Mouse (Mus musculus): Measurements from ENCODE around the gene Gm9780. TPM values are rescaled to one million over a fixed set of nuclear protein-coding genes. Genes with fewer than 3 reads are reported as not detected.
"Not testable (repeated sequence)": the region's sequence is repeated elsewhere in the genome, so short reads cannot be mapped to it uniquely, and the experiment has no call there.

Gene Gm9780
- 0.89 TPM in 1 of 2 replicates, not detected in the other for polyA plus RNA-seq (2014; fragmentation: Nextera tagmentation; extraction: Ambion mirVana)

- not testable (repeated sequence) for ATAC-seq (ENCODE audit: insufficient read depth, low FRiP score, low TSS enrichment); H3K27me3 ChIP-seq (ENCODE audit: control insufficient read depth, insufficient read depth, low read length); H3K9me3 ChIP-seq (ENCODE audit: control insufficient read depth, low read length); H3K4me1 ChIP-seq (ENCODE audit: control insufficient read depth, insufficient read depth, low read length); DNase-seq (ENCODE audit: low spot score); H3K9ac ChIP-seq (ENCODE audit: low read length); H3K36me3 ChIP-seq (ENCODE audit: control insufficient read depth, insufficient read depth, low read length); H3K27ac ChIP-seq (ENCODE audit: low read depth, low read length); H3K4me2 ChIP-seq (ENCODE audit: low read depth); H3K4me3 ChIP-seq (ENCODE audit: low read depth, low read length)
- WGBS, result no CpG with 5 or more reads among the region's 26 CpGs
These were observed at the start of gene Gm9780 for GRCm38 (mm10) chr14:26042611-26043010. TSS of gene Gm9780 (minus strand) at chr14:26042711.

DNA sequence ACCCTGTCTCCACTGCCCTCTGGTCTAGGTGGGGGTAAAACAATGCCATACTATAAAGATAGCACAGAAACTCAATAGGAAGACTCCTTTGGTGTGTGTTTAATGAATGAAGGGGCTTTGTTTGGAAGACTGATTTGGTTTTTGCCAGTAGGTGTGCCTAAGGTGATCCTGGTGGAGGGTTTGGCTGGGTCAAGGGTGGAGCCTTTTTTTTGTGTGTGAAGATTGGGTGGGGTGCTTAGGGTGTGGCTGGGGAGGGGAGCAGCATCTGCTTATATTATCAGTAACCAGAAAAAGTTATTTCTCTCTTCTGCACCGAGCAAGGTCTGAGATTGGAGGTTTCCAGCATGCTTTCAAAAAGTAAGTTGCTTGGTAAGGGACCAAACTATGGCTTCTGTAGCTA lies 39.5 kb upstream of the Gm9780 start, which contains the start of gene Cphx3:
Cphx3 (plus strand) TSS at position 301 of the 400 bp plus-strand sequence.
- H3K27ac ChIP-seq (ENCODE audit: low read depth, low read length); DNase-seq (ENCODE audit: low spot score); H3K9ac ChIP-seq (ENCODE audit: low read length); H3K27me3 ChIP-seq (ENCODE audit: control insufficient read depth, insufficient read depth, low read length); H3K4me3 ChIP-seq (ENCODE audit: low read depth, low read length); H3K4me1 ChIP-seq (ENCODE audit: control insufficient read depth, insufficient read depth, low read length); H3K36me3 ChIP-seq (ENCODE audit: control insufficient read depth, insufficient read depth, low read length); ATAC-seq (ENCODE audit: insufficient read depth, low FRiP score, low TSS enrichment); H3K4me2 ChIP-seq (ENCODE audit: low read depth); H3K9me3 ChIP-seq (ENCODE audit: control insufficient read depth, low read length): not testable (repeated sequence)
- no CpG with 5 or more reads among the region's 1 CpGs for WGBS

GRCm38 (mm10) chr14:26081216-26081615 lies 38.7 kb upstream of the Gm9780 start, which contains the start of gene Cphx2:
TSS of gene Cphx2 (plus strand) at chr14:26081516.
- ATAC-seq (ENCODE audit: insufficient read depth, low FRiP score, low TSS enrichment); H3K27me3 ChIP-seq (ENCODE audit: control insufficient read depth, insufficient read depth, low read length); H3K9me3 ChIP-seq (ENCODE audit: control insufficient read depth, low read length); H3K36me3 ChIP-seq (ENCODE audit: control insufficient read depth, insufficient read depth, low read length); H3K27ac ChIP-seq (ENCODE audit: low read depth, low read length); H3K9ac ChIP-seq (ENCODE audit: low read length); H3K4me3 ChIP-seq (ENCODE audit: low read depth, low read length); H3K4me2 ChIP-seq (ENCODE audit: low read depth); DNase-seq (ENCODE audit: low spot score); H3K4me1 ChIP-seq (ENCODE audit: control insufficient read depth, insufficient read depth, low read length): not testable (repeated sequence)
- no CpG with 5 or more reads among the region's 6 CpGs for WGBS

GRCm38 (mm10) chr14:26076620-26077390 lies 34.3 kb upstream of the Gm9780 start:
- not testable (repeated sequence) for DNase-seq (ENCODE audit: low spot score); H3K27ac ChIP-seq (ENCODE audit: low read depth, low read length); H3K9me3 ChIP-seq (ENCODE audit: control insufficient read depth, low read length); H3K9ac ChIP-seq (ENCODE audit: low read length); H3K4me3 ChIP-seq (ENCODE audit: low read depth, low read length); H3K4me2 ChIP-seq (ENCODE audit: low read depth); H3K36me3 ChIP-seq (ENCODE audit: control insufficient read depth, insufficient read depth, low read length); H3K27me3 ChIP-seq (ENCODE audit: control insufficient read depth, insufficient read depth, low read length); H3K4me1 ChIP-seq (ENCODE audit: control insufficient read depth, insufficient read depth, low read length); ATAC-seq (ENCODE audit: insufficient read depth, low FRiP score, low TSS enrichment)
- no CpG with 5 or more reads among the region's 5 CpGs for WGBS

DNA sequence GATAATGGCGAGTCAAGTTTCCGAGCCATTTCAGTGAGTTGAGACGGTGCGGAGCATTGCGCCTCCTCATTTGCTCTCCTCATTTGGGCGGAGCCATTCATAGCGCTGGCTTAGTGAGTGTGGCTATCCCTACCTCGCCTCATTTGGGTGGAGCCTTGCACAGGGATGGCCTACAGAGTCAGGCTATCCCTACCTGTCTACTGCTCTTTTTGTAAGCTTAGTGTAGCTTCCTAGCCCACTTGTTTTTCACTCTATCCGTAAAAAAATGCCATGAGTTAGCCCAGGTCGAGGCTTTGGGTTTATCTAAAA lies 24.8 kb upstream of the Gm9780 start, which contains the start of gene Tmem254c:
Tmem254c (minus strand) TSS at position 31 of the 309 bp plus-strand sequence.
- H3K36me3 ChIP-seq (ENCODE audit: control insufficient read depth, insufficient read depth, low read length); H3K4me3 ChIP-seq (ENCODE audit: low read depth, low read length); H3K27me3 ChIP-seq (ENCODE audit: control insufficient read depth, insufficient read depth, low read length); H3K4me1 ChIP-seq (ENCODE audit: control insufficient read depth, insufficient read depth, low read length); H3K27ac ChIP-seq (ENCODE audit: low read depth, low read length); H3K4me2 ChIP-seq (ENCODE audit: low read depth); H3K9me3 ChIP-seq (ENCODE audit: control insufficient read depth, low read length); DNase-seq (ENCODE audit: low spot score); H3K9ac ChIP-seq (ENCODE audit: low read length): not testable (repeated sequence)
- ATAC-seq (ENCODE audit: insufficient read depth, low FRiP score, low TSS enrichment), result peak; percentile 61; the same call in 1 of the 2 replicates
- WGBS, result no CpG with 5 or more reads among the region's 10 CpGs

DNA sequence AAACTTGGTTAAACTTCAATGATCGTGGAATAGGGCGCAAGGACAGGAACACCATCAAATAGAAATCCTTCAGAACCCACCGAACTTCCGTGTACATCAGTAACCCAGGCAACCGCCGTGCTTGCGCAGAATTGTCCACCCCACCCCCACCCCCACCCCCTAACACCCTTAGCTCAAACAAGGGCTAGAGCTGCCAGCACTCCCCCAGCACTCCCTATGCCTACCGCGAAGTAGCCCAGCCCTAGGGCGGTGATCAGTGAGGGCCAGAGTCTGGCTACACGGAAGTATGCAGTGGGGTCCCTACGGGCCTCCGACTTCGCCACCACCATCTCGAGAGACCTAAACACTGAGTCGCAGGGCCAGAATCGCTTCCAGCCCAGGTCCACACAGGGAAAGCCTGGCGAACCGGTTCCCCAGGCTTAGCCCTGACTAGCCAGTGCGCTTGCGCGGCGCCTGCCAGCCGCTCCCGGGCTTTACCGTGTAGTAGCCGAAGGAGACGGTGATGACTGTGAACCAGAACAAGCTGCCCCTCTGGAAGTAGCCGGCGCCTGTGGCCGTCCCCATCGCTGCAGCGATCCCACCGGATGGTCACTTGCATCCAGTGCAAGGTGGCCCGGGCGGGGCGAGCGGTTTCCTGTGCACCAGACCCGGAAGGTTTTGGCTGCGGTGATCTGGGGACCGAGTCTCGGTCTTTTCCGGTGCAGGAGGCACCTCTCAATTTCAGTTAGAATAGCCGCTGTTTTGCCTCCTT lies 24.2 kb upstream of the Gm9780 start:
- not testable (repeated sequence) for H3K4me3 ChIP-seq (ENCODE audit: low read depth, low read length); H3K9me3 ChIP-seq (ENCODE audit: control insufficient read depth, low read length); H3K4me2 ChIP-seq (ENCODE audit: low read depth); ATAC-seq (ENCODE audit: insufficient read depth, low FRiP score, low TSS enrichment); H3K27ac ChIP-seq (ENCODE audit: low read depth, low read length); H3K27me3 ChIP-seq (ENCODE audit: control insufficient read depth, insufficient read depth, low read length); H3K9ac ChIP-seq (ENCODE audit: low read length); H3K36me3 ChIP-seq (ENCODE audit: control insufficient read depth, insufficient read depth, low read length); DNase-seq (ENCODE audit: low spot score); H3K4me1 ChIP-seq (ENCODE audit: control insufficient read depth, insufficient read depth, low read length)
- no CpG with 5 or more reads among the region's 44 CpGs for WGBS

- ATAC-seq (ENCODE audit: insufficient read depth, low FRiP score, low TSS enrichment); DNase-seq (ENCODE audit: low spot score); H3K27ac ChIP-seq (ENCODE audit: low read depth, low read length); H3K9ac ChIP-seq (ENCODE audit: low read length); H3K4me1 ChIP-seq (ENCODE audit: control insufficient read depth, insufficient read depth, low read length); H3K36me3 ChIP-seq (ENCODE audit: control insufficient read depth, insufficient read depth, low read length); H3K4me2 ChIP-seq (ENCODE audit: low read depth); H3K27me3 ChIP-seq (ENCODE audit: control insufficient read depth, insufficient read depth, low read length); H3K9me3 ChIP-seq (ENCODE audit: control insufficient read depth, low read length); H3K4me3 ChIP-seq (ENCODE audit: low read depth, low read length): not testable (repeated sequence)
- no CpG with 5 or more reads among the region's 6 CpGs for whole genome bisulfite sequencing
These were observed 16.9 kb upstream of the Gm9780 start for GRCm38 (mm10) chr14:26059362-26059761.

DNA sequence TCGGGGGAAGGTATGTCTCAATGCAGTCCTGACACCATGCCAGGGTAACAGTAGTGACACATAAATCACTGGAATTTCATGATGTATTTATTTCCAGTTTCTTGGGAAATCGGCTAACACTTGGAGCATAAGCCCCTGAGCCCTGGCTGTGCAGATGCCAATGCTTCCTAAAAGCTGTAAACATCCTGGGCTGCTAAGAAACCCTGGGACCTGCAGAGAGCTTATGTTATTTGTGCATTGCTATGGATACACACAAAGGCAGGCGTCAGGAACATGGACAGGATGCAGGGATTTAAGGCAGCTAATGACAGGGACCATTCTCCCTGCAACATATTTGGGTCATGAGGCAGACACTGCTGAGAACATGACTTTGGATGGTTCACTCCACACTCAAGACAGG lies 15.7 kb upstream of the Gm9780 start:
- not testable (repeated sequence) for H3K4me2 ChIP-seq (ENCODE audit: low read depth); ATAC-seq (ENCODE audit: insufficient read depth, low FRiP score, low TSS enrichment); H3K27me3 ChIP-seq (ENCODE audit: control insufficient read depth, insufficient read depth, low read length); H3K4me3 ChIP-seq (ENCODE audit: low read depth, low read length); H3K4me1 ChIP-seq (ENCODE audit: control insufficient read depth, insufficient read depth, low read length); H3K9me3 ChIP-seq (ENCODE audit: control insufficient read depth, low read length); H3K36me3 ChIP-seq (ENCODE audit: control insufficient read depth, insufficient read depth, low read length); H3K27ac ChIP-seq (ENCODE audit: low read depth, low read length); H3K9ac ChIP-seq (ENCODE audit: low read length); DNase-seq (ENCODE audit: low spot score)
- WGBS, result no CpG with 5 or more reads among the region's 3 CpGs

Measured in neural tube, embryonic 11.5 days (tissue).